Mouse (Mus musculus): Measurements from ENCODE around the gene Hoxc9.

The Hoxc9 gene

GRCm38 (mm10) chr15:102976171-102976570 is at the start of gene Hoxc9:
Hoxc9 (plus strand) TSS chr15:102976439.
- no peak for DNase-seq

GRCm38 (mm10) chr15:102927032-102927645 is 49.1 kb upstream of the Hoxc9 start:
- no peak for DNase-seq

GRCm38 (mm10) chr15:102931706-102932358 is 44.4 kb upstream of the Hoxc9 start:
- DNase-seq: no peak

- no peak for DNase-seq
These were observed 41.8 kb upstream of the Hoxc9 start for GRCm38 (mm10) chr15:102934438-102934837.

- no peak for DNase-seq
These were observed 41.3 kb upstream of the Hoxc9 start for GRCm38 (mm10) chr15:102934897-102935296.

- no peak for DNase-seq
These were observed 39.8 kb upstream of the Hoxc9 start, which contains the start of gene Hoxc12 for GRCm38 (mm10) chr15:102936279-102936972. Hoxc12 (plus strand) TSS chr15:102936757.

- DNase-seq: no peak
These were observed 39.1 kb upstream of the Hoxc9 start for GRCm38 (mm10) chr15:102937036-102937666.

- no peak for DNase-seq
These were observed 36.7 kb upstream of the Hoxc9 start for GRCm38 (mm10) chr15:102939256-102940155.

GRCm38 (mm10) chr15:102942739-102943467 is 33.3 kb upstream of the Hoxc9 start:
- DNase-seq: no peak

- no peak for DNase-seq
These were observed 32.8 kb upstream of the Hoxc9 start for GRCm38 (mm10) chr15:102943468-102943813.

GRCm38 (mm10) chr15:102945185-102946077 is 30.8 kb upstream of the Hoxc9 start:
- DNase-seq: no peak

GRCm38 (mm10) chr15:102947276-102947675 is 29.0 kb upstream of the Hoxc9 start:
- no peak for DNase-seq

- DNase-seq: no peak
These were observed 27.4 kb upstream of the Hoxc9 start for GRCm38 (mm10) chr15:102948842-102949241.

- no peak for DNase-seq
These were observed 26.5 kb upstream of the Hoxc9 start for GRCm38 (mm10) chr15:102949696-102950095.

GRCm38 (mm10) chr15:102950877-102951276 is 25.4 kb upstream of the Hoxc9 start:
- no peak for DNase-seq

- no peak for DNase-seq
These were observed 22.7 kb upstream of the Hoxc9 start for GRCm38 (mm10) chr15:102953561-102953960.

- DNase-seq: no peak
These were observed 21.8 kb upstream of the Hoxc9 start, which contains the start of gene Hoxc11 for GRCm38 (mm10) chr15:102954192-102955006. Hoxc11 (plus strand) TSS chr15:102954427.

GRCm38 (mm10) chr15:102955007-102955382 is 21.2 kb upstream of the Hoxc9 start:
- DNase-seq: no peak

GRCm38 (mm10) chr15:102955833-102956640 is 20.2 kb upstream of the Hoxc9 start:
- no peak for DNase-seq

All from lung, postnatal 4 days (tissue).